Mouse (Mus musculus): ENCODE data around the gene Hes5. TPM values are rescaled to one million over a fixed set of nuclear protein-coding genes. Genes with fewer than 3 reads are reported as not detected.

Hes5 gene
- total RNA-seq (2023) = 8.1 to 11.6 TPM (median 10.1 TPM) in 4 replicates

DNA sequence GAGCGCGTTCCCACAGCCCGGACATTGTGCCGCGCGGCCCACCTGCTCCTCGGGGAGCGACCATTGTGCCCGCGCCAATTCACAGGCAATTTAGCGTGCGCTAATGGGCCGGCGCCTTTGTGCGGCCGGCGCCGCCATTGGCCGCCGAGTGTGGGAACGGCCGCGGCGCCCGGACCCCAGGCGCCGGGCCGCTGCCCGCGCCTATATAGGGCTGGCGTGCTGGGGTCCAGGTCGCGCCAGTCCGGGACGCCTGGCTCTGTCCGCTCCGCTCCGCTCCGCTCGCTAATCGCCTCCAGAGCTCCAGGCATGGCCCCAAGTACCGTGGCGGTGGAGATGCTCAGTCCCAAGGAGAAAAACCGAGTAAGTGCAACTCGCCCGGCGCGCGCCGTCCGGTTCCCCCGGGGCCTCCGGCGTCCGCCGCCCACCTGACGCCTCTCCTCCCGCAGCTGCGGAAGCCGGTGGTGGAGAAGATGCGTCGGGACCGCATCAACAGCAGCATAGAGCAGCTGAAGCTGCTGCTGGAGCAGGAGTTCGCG, at the start of gene Hes5:
Hes5 (plus strand) TSS at position 234 of the 536 bp plus-strand sequence.

DNA sequence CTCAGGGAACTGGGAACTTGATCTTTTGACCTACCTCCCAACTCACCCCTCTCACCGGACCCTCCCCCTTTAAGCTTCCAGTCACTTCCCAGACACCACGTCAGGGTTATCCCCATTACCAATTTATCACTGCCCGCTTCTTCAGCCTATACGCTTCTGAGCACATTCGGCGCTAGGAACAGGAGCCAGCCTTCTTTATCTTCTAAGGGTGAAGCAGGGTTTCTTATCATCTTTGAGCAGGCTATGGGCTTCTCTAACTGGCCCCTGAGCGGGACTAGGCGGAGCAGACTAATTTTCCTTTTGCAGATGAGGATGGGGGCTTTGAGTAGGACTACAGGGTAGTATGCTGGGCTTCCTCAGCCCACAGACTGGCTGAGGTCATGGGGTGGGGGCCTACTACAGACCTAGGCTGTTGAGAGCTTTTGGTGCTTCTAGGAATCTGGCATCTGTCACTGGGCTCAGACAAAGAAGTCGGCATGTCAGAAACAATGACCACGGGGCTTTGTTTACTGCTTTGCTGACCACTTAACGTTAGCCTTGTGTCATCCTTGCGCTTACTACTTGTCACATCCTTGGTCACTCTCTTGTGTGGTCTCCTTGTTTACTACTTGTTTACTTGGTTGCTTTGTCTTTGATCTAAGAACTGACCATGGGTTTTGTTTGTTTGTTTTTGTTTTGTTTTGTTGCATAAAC, 32.2 kb upstream of the Hes5 start, which contains the start of gene Tnfrsf14:
Tnfrsf14 (minus strand) TSS at position 169 of the 693 bp plus-strand sequence.

GRCm38 (mm10) chr4:154963901-154964580, 3.3 kb downstream of the Hes5 start, which contains the start of gene Pank4:
Gene Pank4 (plus strand): TSS chr4:154964123.

Other genes starting within 250 kb of the Hes5 start
- gene Ttc34, start 123.5 kb upstream of the Hes5 start, total RNA-seq (2023) = not detected in 4 replicates
- gene Mmel1, start 91.3 kb upstream of the Hes5 start, total RNA-seq (2023) = not detected in 4 replicates
- gene Fam213b, start 61.8 kb upstream of the Hes5 start, total RNA-seq (2023) = 1.6 to 2.6 TPM (median 1.9 TPM) in 4 replicates
- gene Tnfrsf14, start 32.4 kb upstream of the Hes5 start, total RNA-seq (2023) = 39.2 to 57.8 TPM (median 46.8 TPM) in 4 replicates
- gene Pank4, start 3.2 kb downstream of the Hes5 start, total RNA-seq (2023) = 85.4 to 93.1 TPM (median 87.3 TPM) in 4 replicates
- gene Plch2, start 95.9 kb downstream of the Hes5 start, total RNA-seq (2023) = 0.16 to 0.91 TPM in 2 of 4 replicates, not detected in the others
- gene Pex10, start 106.1 kb downstream of the Hes5 start, total RNA-seq (2023) = 8.1 to 10.3 TPM (median 9.6 TPM) in 4 replicates
- gene Rer1, start 125.5 kb downstream of the Hes5 start, total RNA-seq (2023) = 46.4 to 49.9 TPM (median 48.5 TPM) in 4 replicates
- 2.7 to 5.3 TPM (median 3.9 TPM) in 4 replicates for gene Morn1, start 125.7 kb downstream of the Hes5 start, total RNA-seq (2023)

Data from B cell, adult 62 days (primary cell).